Mouse (Mus musculus) neural tube, embryonic 15.5 days (tissue): ENCODE measurements around the gene Chd9. TPM values are rescaled to one million over a fixed set of nuclear protein-coding genes. Genes with fewer than 3 reads are reported as not detected.

ENCODE experiments used
- ATAC-seq: fragments of 200-750 bp; cut with Nextera tagmentation; 2 replicates; pipeline ENCODE4 v1.8.0; 2017; ENCODE audit warnings: mild to moderate bottlenecking, moderate TSS enrichment, moderate library complexity; ENCODE audit not compliant: low FRiP score
- H3K27ac ChIP-seq: fragments of 300-500 bp; sonication (generic); replicated peaks from 2 replicates; pipeline ENCODE4 v1.5.1; 2015; ENCODE audit warnings: mild to moderate bottlenecking, inconsistent platforms
- H3K27me3 ChIP-seq: fragments of 300-500 bp; sonication (generic); replicated peaks from 2 replicates; pipeline ENCODE4 v1.6.1; 2015; ENCODE audit warnings: inconsistent platforms
- H3K36me3 ChIP-seq: fragments of 300-500 bp; sonication (generic); 2 replicates; pipeline ENCODE4 v1.6.1; 2015; ENCODE audit warnings: inconsistent platforms
- H3K4me1 ChIP-seq: fragments of 300-500 bp; sonication (generic); 2 replicates; pipeline ENCODE4 v1.6.1; 2015; ENCODE audit warnings: inconsistent platforms
- H3K4me2 ChIP-seq: fragments of 300-500 bp; sonication (generic); 2 replicates; pipeline ENCODE4 v1.6.1; 2015; ENCODE audit warnings: inconsistent platforms, mild to moderate bottlenecking, moderate library complexity
- H3K4me3 ChIP-seq: fragments of 300-500 bp; sonication (generic); replicated peaks from 2 replicates; pipeline ENCODE4 v1.5.1; 2015; ENCODE audit warnings: mild to moderate bottlenecking, inconsistent platforms
- H3K9ac ChIP-seq: fragments of 300-500 bp; sonication (generic); replicated peaks from 2 replicates; pipeline ENCODE4 v1.6.1; 2015; ENCODE audit warnings: mild to moderate bottlenecking, inconsistent platforms
- H3K9me3 ChIP-seq: fragments of 300-500 bp; sonication (generic); replicated peaks from 2 replicates; pipeline ENCODE4 v1.6.1; 2016; ENCODE audit warnings: inconsistent platforms
- WGBS: fragments of 180-500 bp; shearing (Covaris S2); methylation state at CpG from one replicate; pipeline ENCODE4 v1.1.7; 2015; ENCODE audit warnings: mixed read lengths; 5-methylcytosine and 5-hydroxymethylcytosine counted together
- polyA plus RNA-seq: library from polyadenylated mRNA; unstranded; fragments of >200 nt; fragmentation: Nextera tagmentation; extraction: Ambion mirVana; gene quantifications from 2 replicates; pipeline ENCODE4 v1.2.1, GENCODE M21; 2015

Gene Chd9
- polyA plus RNA-seq, 1 experiment from 2014 or later, result 80.6 TPM

DNA sequence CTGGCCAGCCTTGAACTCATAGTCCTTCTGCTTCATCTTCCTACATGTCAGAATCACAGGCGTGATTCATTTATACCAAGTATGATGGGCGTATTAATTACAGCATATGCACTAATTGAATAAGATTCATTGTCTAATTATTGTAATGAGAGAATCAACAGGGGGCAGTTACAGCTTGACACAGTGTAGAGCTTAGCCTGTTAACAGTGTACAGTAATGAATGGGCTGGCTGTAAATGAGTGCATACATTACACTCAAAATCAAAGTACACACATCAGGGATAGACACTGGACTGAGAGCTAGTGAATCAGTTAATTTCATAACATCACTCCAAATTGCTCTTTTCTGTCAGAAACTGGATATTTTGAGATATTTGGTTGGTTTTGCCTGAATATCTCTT lies 135.9 kb downstream of the Chd9 start:
- Histone ChIP-seq H3K4me3 (no peak overlapping the region), H3K9me3 (no peaks in the 10 kb centered on the region), H3K4me2 (no peak overlapping the region), H3K9ac (no peak overlapping the region), H3K4me1 (peaks cover 27% of the 10 kb centered on the region), H3K36me3 (no peaks in the 10 kb centered on the region), H3K27ac (no peak overlapping the region), H3K27me3 (no peaks in the 10 kb centered on the region)
- no peak for ATAC-seq
- WGBS, result 51% methylated on average over 2 of the region's 2 CpGs

DNA sequence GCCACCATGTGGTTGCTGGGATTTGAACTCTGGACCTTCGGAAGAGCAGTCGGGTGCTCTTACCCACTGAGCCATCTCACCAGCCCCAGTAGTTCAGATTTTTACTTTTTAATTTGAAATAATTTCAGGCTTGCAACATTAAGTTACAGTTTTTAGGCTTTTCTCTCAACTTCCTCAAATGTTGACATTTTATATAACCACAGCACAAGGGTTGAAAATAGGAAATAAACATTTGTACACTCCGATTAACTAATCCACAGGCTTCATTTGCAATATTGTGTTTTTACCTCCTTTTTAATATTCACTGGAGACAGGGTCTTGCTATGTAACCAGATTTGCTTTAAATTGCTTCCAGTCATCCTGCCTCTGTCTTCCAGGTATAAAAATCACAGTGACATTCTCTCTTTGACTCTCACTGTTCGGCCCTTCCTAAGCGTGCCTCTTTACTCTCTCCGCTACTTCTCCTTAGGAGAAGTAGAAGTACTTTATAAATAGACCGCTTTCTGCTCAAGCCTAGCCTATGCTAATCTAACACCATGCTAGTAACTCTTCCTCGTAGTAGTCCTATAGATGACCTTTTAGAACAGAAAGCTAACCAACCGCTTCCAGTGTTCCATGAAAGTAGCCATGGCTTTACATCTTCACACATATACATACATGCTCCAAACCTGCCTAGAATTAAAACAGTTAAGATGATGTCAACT lies 137.5 kb downstream of the Chd9 start:
- Histone ChIP-seq H3K9me3 (no peaks in the 10 kb centered on the region), H3K9ac (no peak overlapping the region), H3K4me3 (no peak overlapping the region), H3K27ac (no peak overlapping the region), H3K4me1 (peaks cover 14% of the 10 kb centered on the region), H3K27me3 (no peaks in the 10 kb centered on the region), H3K4me2 (no peak overlapping the region), H3K36me3 (no peaks in the 10 kb centered on the region)
- 93% methylated on average over 9 of the region's 9 CpGs for WGBS
- no peak for ATAC-seq

DNA sequence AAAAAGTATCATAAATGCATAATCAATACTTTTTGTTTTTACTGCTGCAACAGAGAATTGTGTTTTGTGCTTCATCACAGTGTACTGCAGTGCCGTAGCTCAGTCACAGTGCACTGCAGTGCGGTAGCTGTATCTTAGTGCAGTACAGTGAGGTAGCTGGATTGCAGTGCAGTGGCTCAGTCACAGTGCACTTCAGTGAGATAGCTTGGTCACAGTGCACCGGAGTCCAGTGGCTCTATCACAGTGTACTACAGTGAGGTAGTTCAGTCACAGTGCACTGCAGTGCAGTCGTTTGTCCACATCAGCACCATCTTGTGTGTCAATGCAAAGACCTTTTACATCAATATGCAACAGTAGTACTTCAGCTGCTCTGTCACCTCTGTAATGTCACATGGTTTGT lies 140.2 kb downstream of the Chd9 start:
- ATAC-seq, result no peak
- WGBS, result 93% methylated on average over 4 of the region's 4 CpGs

DNA sequence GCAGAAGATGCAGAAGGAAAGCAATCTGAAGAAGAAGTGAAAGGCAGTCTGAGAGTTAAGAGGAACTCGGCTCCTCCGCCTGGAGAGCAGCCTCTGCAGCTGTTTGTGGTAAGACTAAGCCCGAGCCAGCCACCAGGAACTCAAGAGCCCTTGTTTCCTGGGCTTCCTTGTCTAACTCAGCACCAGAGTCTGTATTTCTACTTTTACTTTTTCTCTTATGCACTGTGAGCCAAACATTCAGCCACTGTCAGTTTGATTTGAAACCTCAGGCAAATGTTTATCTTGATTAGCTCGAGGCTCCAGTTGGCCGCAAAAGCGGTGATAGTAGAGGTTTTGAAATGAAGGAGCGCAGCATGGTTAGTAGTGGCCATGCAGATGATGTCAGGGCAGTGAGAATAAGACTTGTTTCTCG lies 148.8 kb downstream of the Chd9 start:
- no peak for ATAC-seq
- H3K27ac ChIP-seq, result no peak overlapping the region
- no peak overlapping the region for H3K4me2 ChIP-seq
- H3K4me3 ChIP-seq, result no peak overlapping the region
- 89% methylated on average over 8 of the region's 8 CpGs for WGBS
- no peaks in the 10 kb centered on the region for H3K27me3 ChIP-seq
- H3K36me3 ChIP-seq, result peaks cover 47% of the 10 kb centered on the region
- no peak overlapping the region for H3K9ac ChIP-seq
- no peaks in the 10 kb centered on the region for H3K9me3 ChIP-seq
- no peaks in the 10 kb centered on the region for H3K4me1 ChIP-seq

More for the DNA sequence above, 140.2 kb downstream of the Chd9 start:
- no peak overlapping the region for H3K27ac ChIP-seq
- H3K4me2 ChIP-seq, result no peak overlapping the region
- H3K4me1 ChIP-seq, result no peaks in the 10 kb centered on the region
- no peaks in the 10 kb centered on the region for H3K27me3 ChIP-seq
- H3K36me3 ChIP-seq, result no peaks in the 10 kb centered on the region
- H3K9me3 ChIP-seq, result no peaks in the 10 kb centered on the region
- H3K9ac ChIP-seq, result no peak overlapping the region
- H3K4me3 ChIP-seq, result no peak overlapping the region

DNA sequence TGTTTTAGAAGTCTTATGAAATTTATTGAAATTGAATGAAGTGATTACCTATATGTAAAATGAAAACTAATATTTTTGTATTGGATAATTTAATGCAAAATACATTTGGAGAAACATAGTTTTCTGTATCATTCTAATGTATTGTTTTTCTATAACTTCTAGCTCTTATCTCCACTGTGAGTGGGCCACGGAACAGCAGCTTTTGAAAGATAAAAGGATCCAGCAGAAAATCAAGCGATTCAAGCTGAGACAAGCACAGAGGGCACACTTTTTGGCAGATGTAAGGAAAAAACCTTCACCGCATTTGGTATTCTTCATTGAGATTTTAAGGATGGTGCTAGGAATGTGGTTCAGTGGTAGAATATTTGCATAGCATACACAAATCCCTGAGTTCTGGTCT lies 150.6 kb downstream of the Chd9 start:
- ATAC-seq, result no peak
- Histone ChIP-seq H3K27ac (no peak overlapping the region), H3K4me1 (no peaks in the 10 kb centered on the region), H3K4me2 (no peak overlapping the region), H3K9ac (no peak overlapping the region), H3K36me3 (peaks cover 62% of the 10 kb centered on the region), H3K27me3 (no peaks in the 10 kb centered on the region), H3K9me3 (no peaks in the 10 kb centered on the region), H3K4me3 (no peak overlapping the region)
- WGBS, result 94% methylated on average over 3 of the region's 3 CpGs

DNA sequence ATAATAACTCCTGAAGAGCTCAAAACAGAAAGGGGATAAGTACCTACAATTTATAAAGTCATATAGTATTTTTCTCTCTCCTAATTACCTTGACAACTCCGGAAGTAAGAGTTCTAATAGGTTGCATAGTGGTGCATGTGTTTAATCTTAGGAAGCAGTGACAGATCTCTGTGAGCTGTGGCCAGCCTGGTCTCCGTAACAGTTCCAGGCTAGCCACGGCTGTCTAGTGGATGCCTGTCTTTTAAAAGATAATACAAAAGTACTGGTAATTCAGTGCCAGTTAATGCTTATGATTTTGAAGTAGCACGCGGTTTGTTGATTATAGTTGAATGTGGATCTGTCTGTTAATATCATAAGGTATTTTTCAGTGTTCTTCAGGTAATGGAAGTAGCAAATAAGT lies 151.1 kb downstream of the Chd9 start:
- Histone ChIP-seq H3K9me3 (no peaks in the 10 kb centered on the region), H3K27me3 (no peaks in the 10 kb centered on the region), H3K4me1 (no peaks in the 10 kb centered on the region), H3K4me3 (no peak overlapping the region), H3K27ac (no peak overlapping the region), H3K4me2 (no peak overlapping the region), H3K36me3 (peaks cover 65% of the 10 kb centered on the region), H3K9ac (no peak overlapping the region)
- 96% methylated on average over 5 of the region's 5 CpGs for WGBS
- no peak for ATAC-seq

DNA sequence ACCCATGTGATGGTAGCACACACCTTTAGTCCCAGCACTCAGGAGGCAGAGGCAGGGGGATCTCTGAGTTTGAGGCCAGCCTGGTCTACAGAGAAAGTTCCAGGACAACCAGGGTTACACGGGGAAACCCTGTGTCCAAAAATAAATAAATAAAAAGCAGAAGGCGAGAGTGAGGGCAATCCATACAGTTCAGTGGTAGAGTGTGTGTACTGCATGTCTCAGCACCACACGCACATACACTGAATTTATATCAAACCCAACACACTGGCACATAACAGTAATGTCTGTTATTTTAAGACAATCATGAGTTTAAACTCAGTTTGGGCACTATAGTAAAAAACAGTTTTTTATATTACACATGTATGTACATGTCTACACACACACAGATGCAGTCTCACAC lies 153.9 kb downstream of the Chd9 start:
- Histone ChIP-seq H3K27ac (no peak overlapping the region), H3K4me1 (no peaks in the 10 kb centered on the region), H3K4me2 (no peak overlapping the region), H3K9me3 (no peaks in the 10 kb centered on the region), H3K27me3 (no peaks in the 10 kb centered on the region), H3K4me3 (no peak overlapping the region), H3K36me3 (peaks cover 64% of the 10 kb centered on the region), H3K9ac (no peak overlapping the region)
- 89% methylated on average over 3 of the region's 3 CpGs for WGBS
- no peak for ATAC-seq

DNA sequence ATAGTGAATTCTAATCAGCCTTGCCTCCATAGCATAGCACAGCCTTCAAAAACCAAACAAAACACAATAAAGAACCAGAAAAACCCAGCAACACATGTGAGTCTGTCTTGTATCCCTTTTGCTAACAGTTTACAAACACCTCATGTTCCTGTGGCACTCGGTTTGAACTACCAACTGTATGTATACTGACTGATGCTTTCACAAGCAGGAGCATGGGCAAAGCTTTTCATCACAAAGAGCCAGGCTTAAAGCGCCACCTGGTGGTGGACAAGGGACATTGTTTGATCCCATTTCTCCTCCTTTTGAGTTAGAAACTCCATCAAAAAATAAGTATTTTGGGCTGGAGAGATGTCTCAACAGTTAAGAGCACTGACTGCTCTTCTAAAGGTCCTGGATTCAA lies 191.6 kb downstream of the Chd9 start:
- ATAC-seq, result no peak
- H3K9me3 ChIP-seq, result no peaks in the 10 kb centered on the region
- 1% methylated on average over 2 of the region's 2 CpGs for WGBS
- no peak overlapping the region for H3K4me2 ChIP-seq
- no peaks in the 10 kb centered on the region for H3K27me3 ChIP-seq
- no peaks in the 10 kb centered on the region for H3K4me1 ChIP-seq
- no peak overlapping the region for H3K9ac ChIP-seq
- peaks cover 78% of the 10 kb centered on the region for H3K36me3 ChIP-seq
- H3K4me3 ChIP-seq, result no peak overlapping the region
- no peak overlapping the region for H3K27ac ChIP-seq

DNA sequence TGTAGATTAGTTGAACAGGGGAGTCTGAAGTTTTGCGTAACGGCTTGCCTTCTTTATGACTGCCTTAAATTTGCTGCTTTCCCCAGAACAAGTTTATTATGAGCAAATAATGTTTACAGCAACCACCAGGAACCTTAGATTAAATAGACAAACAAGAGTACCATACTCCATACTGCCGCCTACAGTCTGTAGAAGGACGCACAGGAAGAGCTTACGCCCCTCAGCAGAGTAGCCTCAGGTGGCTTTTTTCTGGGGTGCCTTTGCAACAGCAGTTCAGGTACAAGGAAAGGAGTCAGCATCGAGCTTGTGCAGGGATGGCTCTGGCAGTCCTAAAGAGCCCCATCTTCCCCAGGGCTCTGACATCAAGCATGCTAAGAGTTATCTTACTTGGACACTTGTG lies 206.3 kb downstream of the Chd9 start:
- H3K36me3 ChIP-seq, result peaks cover 81% of the 10 kb centered on the region
- H3K4me1 ChIP-seq, result no peaks in the 10 kb centered on the region
- H3K9ac ChIP-seq, result no peak overlapping the region
- ATAC-seq, result no peak
- H3K27ac ChIP-seq, result no peak overlapping the region
- no peaks in the 10 kb centered on the region for H3K27me3 ChIP-seq
- no peak overlapping the region for H3K4me3 ChIP-seq
- WGBS, result 84% methylated on average over 6 of the region's 6 CpGs
- no peaks in the 10 kb centered on the region for H3K9me3 ChIP-seq
- no peak overlapping the region for H3K4me2 ChIP-seq

DNA sequence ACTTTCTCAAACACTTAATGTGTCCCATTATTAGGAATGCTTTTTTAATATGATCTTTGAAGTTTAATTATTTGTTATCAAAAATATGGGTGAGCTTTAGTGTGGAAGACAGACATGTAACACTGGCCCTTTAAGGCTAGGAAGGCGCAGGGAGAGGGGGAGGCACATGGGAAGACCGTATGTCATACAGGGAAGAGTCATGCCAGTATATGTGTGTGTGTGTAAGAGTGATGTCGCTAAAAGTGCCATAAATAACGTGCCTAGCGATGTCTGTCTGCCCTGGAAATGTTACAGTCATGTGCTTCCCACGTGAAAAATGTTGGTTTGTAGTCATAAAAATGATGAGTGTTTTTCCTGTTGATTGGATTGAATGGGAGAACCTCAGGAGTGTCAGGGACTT lies 208.8 kb downstream of the Chd9 start:
- Histone ChIP-seq H3K4me2 (no peak overlapping the region), H3K27ac (no peak overlapping the region), H3K9ac (no peak overlapping the region), H3K4me1 (no peaks in the 10 kb centered on the region), H3K27me3 (no peaks in the 10 kb centered on the region), H3K9me3 (no peaks in the 10 kb centered on the region), H3K36me3 (peaks cover 86% of the 10 kb centered on the region), H3K4me3 (no peak overlapping the region)
- WGBS, result 68% methylated on average over 6 of the region's 6 CpGs
- ATAC-seq, result no peak

DNA sequence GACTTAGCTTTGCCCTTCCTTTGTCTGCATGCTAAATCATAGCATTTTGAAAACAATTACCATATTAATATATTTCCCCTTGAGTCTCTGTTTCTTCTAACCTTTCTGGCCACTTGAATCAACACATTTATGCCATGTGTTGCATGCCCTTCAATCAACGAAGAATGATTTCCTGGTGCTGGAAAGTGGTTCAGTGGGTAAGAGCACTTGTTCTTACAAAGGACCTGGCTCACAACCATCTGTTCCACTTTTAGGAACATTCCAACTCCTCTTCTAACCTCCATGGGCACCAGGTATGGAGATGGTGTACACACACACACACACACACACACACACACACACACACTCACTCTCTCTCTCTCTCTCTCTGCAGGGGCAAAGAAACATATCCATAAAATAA lies 210.5 kb downstream of the Chd9 start:
- H3K9me3 ChIP-seq, result no peaks in the 10 kb centered on the region
- 97% methylated on average over 1 of the region's 1 CpGs for WGBS
- H3K4me2 ChIP-seq, result no peak overlapping the region
- H3K36me3 ChIP-seq, result peaks cover 88% of the 10 kb centered on the region
- no peak overlapping the region for H3K27ac ChIP-seq
- H3K4me3 ChIP-seq, result no peak overlapping the region
- no peaks in the 10 kb centered on the region for H3K4me1 ChIP-seq
- ATAC-seq, result no peak
- H3K27me3 ChIP-seq, result no peaks in the 10 kb centered on the region
- H3K9ac ChIP-seq, result no peak overlapping the region

DNA sequence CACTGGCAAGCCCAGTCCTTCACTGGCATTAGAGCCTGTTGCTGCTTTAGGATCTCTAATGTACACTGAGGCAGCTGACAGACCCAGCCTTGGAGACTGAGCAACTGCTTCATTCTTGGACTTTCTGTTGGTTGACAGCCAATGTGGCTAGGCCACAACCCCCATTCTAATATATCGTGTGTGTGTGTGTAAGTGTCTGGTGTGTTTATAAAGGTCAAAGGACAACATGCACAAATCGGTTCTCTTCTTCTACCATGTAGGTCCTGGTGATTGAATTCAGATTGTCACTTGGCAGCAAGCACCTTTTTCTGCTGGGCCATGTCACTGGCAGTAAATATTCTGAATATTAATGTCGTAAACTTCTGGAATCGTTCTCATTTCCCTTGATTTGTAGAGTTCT lies 218.2 kb downstream of the Chd9 start:
- H3K27me3 ChIP-seq, result no peaks in the 10 kb centered on the region
- no peaks in the 10 kb centered on the region for H3K9me3 ChIP-seq
- no peak overlapping the region for H3K4me2 ChIP-seq
- no peak for ATAC-seq
- H3K4me1 ChIP-seq, result peaks cover 7% of the 10 kb centered on the region
- H3K4me3 ChIP-seq, result no peak overlapping the region
- H3K36me3 ChIP-seq, result peaks cover 74% of the 10 kb centered on the region
- H3K9ac ChIP-seq, result no peak overlapping the region
- no peak overlapping the region for H3K27ac ChIP-seq
- WGBS, result 82% methylated on average over 4 of the region's 4 CpGs
